Mouse (Mus musculus): ENCODE measurements at regions not wholly inside any gene's neighbourhood (a gene's known extent, or its start where the extent isn't known, plus 50 kb on each side); places are given as distances from the start of the nearest gene placed in this dataset.
"Not testable (repeated sequence)": the region's sequence is repeated elsewhere in the genome, so short reads cannot be mapped to it uniquely, and the experiment has no call there.

DNA sequence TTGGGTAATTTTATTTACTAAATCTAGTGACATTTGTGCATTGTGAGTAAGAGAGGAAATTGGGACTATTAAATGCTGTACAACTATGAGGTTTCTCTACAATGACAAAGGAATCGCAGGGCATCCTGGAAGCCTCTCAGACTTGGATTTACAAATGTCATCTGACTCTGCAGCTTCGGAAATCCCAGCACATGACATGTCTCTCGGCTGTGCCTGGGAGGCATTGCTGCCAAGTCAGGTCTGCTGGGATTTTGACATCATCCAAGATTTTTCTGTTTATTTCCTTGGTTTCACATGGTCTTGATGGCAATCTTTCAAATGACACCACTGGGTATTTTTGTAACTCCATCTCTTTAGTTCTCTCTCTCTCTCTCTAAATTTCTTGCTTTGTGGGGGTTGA, 99.4 kb upstream of the Hivep1 start:
- no peak overlapping the region for H3K4me3 ChIP-seq (replicated peaks; ENCODE audit: insufficient read depth, low read depth, low read length)
- H3K27ac ChIP-seq (ENCODE audit: insufficient read depth, low read length): no peak overlapping the region
- TF ChIP-seq CTCF (IDR thresholded peaks at IDR 0.05; ENCODE audit: borderline replicate concordance, insufficient read depth, low read depth, low read length): no peak
- TF ChIP-seq POLR2A (IDR thresholded peaks at IDR 0.05; ENCODE audit: borderline replicate concordance, insufficient read depth, low read length): no peak
- H3K27me3 ChIP-seq (ENCODE audit: control insufficient read depth, insufficient read depth, low read length): no peaks in the 10 kb centered on the region
- WGBS: 10% methylated on average over 3 of the region's 3 CpGs
- no peaks in the 10 kb centered on the region for H3K4me1 ChIP-seq (ENCODE audit: control insufficient read depth, insufficient read depth, low read length)
- no peak for DNase-seq

DNA sequence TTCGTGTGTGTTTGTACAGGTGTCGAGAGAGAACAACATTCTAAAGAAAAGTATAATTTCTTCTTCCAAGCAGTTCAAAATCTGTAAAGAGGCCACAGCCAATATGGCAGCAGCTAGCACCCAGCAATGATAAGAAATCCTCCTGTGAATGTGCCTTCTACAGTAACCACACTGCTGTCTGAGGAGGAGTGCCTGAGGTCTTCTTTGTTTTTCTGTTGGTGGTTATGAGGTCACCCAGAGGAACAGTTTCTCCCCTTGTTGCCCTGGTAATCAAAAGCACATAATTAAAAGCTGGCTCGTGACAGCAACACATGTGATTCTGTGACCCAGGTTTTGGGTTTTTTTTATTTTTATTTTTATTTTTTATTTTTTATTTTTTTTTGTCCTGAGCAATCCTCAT, 100.8 kb upstream of the Adtrp start:
- WGBS: 89% methylated on average over 3 of the region's 3 CpGs
- TF ChIP-seq POLR2A (IDR thresholded peaks at IDR 0.05; ENCODE audit: borderline replicate concordance, insufficient read depth, low read length): no peak
- TF ChIP-seq CTCF (IDR thresholded peaks at IDR 0.05; ENCODE audit: borderline replicate concordance, insufficient read depth, low read depth, low read length): no peak
- Histone ChIP-seq H3K27me3 (ENCODE audit: control insufficient read depth, insufficient read depth, low read length) (no peaks in the 10 kb centered on the region), H3K4me1 (ENCODE audit: control insufficient read depth, insufficient read depth, low read length) (no peaks in the 10 kb centered on the region), H3K27ac (ENCODE audit: insufficient read depth, low read length) (no peak overlapping the region), H3K4me3 (replicated peaks; ENCODE audit: insufficient read depth, low read depth, low read length) (no peak overlapping the region)
- DNase-seq: peak in 1 of 2 experiments; percentile 3

DNA sequence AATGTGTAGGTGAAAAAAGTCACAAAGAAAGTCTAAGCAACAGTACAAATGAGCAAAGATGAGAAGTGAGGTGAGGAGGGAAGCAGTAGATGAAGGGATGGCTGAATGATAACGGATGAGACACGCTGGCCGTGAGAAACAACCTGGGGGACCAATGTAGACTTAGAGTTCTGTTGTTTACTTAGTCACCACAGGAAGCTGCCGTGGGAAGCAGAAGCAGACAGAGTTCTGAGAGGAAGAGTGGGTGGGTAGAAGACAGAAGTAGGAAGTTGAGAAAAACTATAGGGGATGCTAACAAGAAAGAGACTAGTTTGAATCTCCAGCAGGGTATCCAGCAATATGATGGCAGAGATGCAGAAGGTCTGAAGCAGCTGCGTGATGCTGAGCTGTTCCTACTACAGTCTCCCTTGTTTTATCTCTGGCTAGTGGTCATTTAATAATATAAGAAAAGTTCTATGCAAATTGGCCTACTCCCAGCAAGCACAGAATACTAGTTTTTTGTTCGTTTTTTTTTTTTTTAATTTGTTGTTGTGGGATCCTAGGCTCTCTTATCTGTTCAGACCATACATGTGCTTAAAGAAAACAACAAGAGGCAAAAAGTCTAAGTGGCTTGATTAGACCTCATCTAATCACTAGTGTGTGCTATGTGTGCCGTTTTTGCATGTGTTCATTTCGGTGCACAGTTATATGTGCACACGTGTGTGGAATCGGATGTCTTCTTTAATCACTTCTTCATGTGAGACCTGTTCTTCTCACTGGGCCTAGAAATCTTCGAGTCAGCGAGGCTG, 85.0 kb upstream of the Adtrp start:
- Histone ChIP-seq H3K27me3 (ENCODE audit: control insufficient read depth, insufficient read depth, low read length) (no peaks in the 10 kb centered on the region), H3K27ac (ENCODE audit: insufficient read depth, low read length) (no peak overlapping the region), H3K4me1 (ENCODE audit: control insufficient read depth, insufficient read depth, low read length) (no peaks in the 10 kb centered on the region), H3K4me3 (replicated peaks; ENCODE audit: insufficient read depth, low read depth, low read length) (no peak overlapping the region)
- DNase-seq: no peak
- TF ChIP-seq POLR2A (IDR thresholded peaks at IDR 0.05; ENCODE audit: borderline replicate concordance, insufficient read depth, low read length): no peak
- no peak for TF ChIP-seq CTCF (IDR thresholded peaks at IDR 0.05; ENCODE audit: borderline replicate concordance, insufficient read depth, low read depth, low read length)
- WGBS: 82% methylated on average over 12 of the region's 12 CpGs

DNA sequence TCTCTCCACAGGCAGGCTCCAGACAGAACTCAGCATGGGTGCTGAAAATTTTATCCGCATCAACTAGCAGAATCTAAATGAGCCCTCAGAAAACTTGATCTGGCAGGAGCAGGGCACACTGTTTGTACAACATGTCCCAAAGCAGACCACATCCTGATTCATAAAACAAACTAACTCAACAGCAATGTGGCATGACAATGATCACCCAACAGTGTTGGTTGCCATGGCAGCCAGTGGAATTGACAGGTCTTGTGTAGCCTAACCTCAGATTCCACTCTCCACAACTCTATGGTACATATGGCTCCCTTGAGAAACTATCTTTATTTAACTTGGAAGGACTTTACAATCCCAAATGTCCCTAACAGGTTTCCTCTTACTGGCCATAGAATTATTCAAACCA, 82.3 kb upstream of the Adtrp start:
- H3K27me3 ChIP-seq (ENCODE audit: control insufficient read depth, insufficient read depth, low read length): no peaks in the 10 kb centered on the region
- H3K27ac ChIP-seq (ENCODE audit: insufficient read depth, low read length): no peak overlapping the region
- no peak for TF ChIP-seq CTCF (IDR thresholded peaks at IDR 0.05; ENCODE audit: borderline replicate concordance, insufficient read depth, low read depth, low read length)
- no peak for TF ChIP-seq POLR2A (IDR thresholded peaks at IDR 0.05; ENCODE audit: borderline replicate concordance, insufficient read depth, low read length)
- no peak overlapping the region for H3K4me3 ChIP-seq (replicated peaks; ENCODE audit: insufficient read depth, low read depth, low read length)
- WGBS: 18% methylated on average over 1 of the region's 1 CpGs
- no peaks in the 10 kb centered on the region for H3K4me1 ChIP-seq (ENCODE audit: control insufficient read depth, insufficient read depth, low read length)
- DNase-seq: no peak

DNA sequence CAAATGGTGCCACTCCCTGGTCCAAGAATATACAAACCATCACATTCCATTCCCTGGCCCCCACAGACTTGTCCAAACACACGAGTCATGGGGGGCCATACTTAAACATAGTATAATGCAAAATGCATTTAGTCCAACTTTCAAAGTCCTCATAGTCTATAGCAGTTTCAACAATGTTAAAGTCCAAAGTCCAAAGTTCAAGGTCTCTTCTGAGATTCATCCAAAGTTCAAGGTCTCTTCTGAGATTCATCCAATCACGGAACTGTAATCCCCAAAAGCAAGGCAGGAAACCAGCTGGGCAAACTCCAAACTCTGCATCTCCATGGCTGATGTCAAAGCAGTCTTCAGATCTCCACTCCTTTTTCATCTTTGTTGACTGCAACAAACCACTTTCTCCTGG, 78.4 kb upstream of the Adtrp start:
- DNase-seq; H3K4me3 ChIP-seq (replicated peaks; ENCODE audit: insufficient read depth, low read depth, low read length); H3K4me1 ChIP-seq (ENCODE audit: control insufficient read depth, insufficient read depth, low read length); H3K27ac ChIP-seq (ENCODE audit: insufficient read depth, low read length); H3K27me3 ChIP-seq (ENCODE audit: control insufficient read depth, insufficient read depth, low read length): not testable (repeated sequence)
- 86% methylated on average over 2 of the region's 2 CpGs for WGBS

DNA sequence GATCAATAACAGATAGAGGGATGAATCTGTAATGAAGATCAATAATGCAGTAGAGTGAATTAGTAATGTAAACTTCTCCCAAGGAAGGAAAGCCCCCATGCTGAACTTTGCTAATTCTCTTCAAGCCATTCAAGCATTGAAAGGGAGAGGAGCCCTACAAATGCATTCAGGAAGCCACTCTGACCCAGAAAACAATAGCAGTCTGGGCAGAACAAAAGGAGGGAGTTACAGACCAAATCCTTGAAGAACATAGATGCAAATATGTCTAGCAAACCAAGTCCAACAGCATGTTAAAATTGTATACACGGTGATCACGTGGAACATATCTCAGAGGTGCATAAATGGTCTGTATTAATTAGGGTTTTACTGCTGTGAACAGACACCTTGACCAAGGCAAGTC, 77.7 kb upstream of the Adtrp start:
- no peaks in the 10 kb centered on the region for H3K27me3 ChIP-seq (ENCODE audit: control insufficient read depth, insufficient read depth, low read length)
- 11% methylated on average over 2 of the region's 2 CpGs for WGBS
- no peak overlapping the region for H3K27ac ChIP-seq (ENCODE audit: insufficient read depth, low read length)
- no peak overlapping the region for H3K4me3 ChIP-seq (replicated peaks; ENCODE audit: insufficient read depth, low read depth, low read length)
- TF ChIP-seq CTCF (IDR thresholded peaks at IDR 0.05; ENCODE audit: borderline replicate concordance, insufficient read depth, low read depth, low read length): no peak
- TF ChIP-seq POLR2A (IDR thresholded peaks at IDR 0.05; ENCODE audit: borderline replicate concordance, insufficient read depth, low read length): no peak
- no peaks in the 10 kb centered on the region for H3K4me1 ChIP-seq (ENCODE audit: control insufficient read depth, insufficient read depth, low read length)
- DNase-seq: no peak

DNA sequence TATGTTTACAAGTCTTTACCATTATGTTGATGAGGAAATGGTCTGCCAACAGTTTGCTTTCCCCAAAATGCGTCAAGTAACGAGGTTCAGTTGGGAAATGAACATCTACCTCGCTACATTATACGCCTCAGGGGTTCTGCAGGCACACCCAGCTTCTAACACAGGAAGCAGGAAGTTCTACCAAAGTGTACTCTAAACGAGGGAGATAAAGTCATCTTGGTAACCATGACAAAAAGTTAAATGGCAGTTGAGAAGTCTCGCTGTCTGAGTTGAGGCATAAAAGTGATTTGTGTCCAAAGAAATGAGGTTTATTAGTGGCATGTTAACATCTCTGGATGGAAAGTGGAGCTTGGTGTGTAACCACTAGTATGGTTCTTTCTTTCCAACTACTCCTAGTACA, 73.7 kb upstream of the Adtrp start:
- Histone ChIP-seq H3K4me1 (ENCODE audit: control insufficient read depth, insufficient read depth, low read length) (no peaks in the 10 kb centered on the region), H3K27ac (ENCODE audit: insufficient read depth, low read length) (no peak overlapping the region), H3K4me3 (replicated peaks; ENCODE audit: insufficient read depth, low read depth, low read length) (no peak overlapping the region), H3K27me3 (ENCODE audit: control insufficient read depth, insufficient read depth, low read length) (no peaks in the 10 kb centered on the region)
- WGBS: 84% methylated on average over 6 of the region's 6 CpGs
- TF ChIP-seq POLR2A (IDR thresholded peaks at IDR 0.05; ENCODE audit: borderline replicate concordance, insufficient read depth, low read length): no peak
- no peak for TF ChIP-seq CTCF (IDR thresholded peaks at IDR 0.05; ENCODE audit: borderline replicate concordance, insufficient read depth, low read depth, low read length)
- DNase-seq: no peak

DNA sequence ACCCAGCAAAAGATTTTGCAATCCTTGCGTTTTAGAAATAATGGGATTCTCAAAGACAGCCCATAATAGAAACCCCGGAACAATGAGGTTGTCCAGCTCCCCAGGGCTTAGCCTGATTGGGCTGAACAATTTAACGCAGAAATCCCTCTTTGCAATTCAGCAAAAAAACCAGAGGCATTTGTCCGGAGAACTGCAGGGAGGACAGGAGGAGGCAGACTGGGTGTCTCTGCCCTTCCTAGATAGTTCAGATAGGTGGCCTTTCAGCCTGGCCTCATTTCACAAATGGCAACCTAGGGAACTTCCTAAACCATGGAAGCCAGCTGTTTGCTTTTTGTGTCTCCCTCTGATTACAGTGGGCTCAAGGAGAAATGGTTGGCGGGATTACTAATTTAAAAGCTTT, 71.0 kb upstream of the Adtrp start:
- WGBS: 29% methylated on average over 5 of the region's 5 CpGs
- no peak overlapping the region for H3K4me3 ChIP-seq (replicated peaks; ENCODE audit: insufficient read depth, low read depth, low read length)
- no peaks in the 10 kb centered on the region for H3K27me3 ChIP-seq (ENCODE audit: control insufficient read depth, insufficient read depth, low read length)
- no peak for TF ChIP-seq CTCF (IDR thresholded peaks at IDR 0.05; ENCODE audit: borderline replicate concordance, insufficient read depth, low read depth, low read length)
- no peak for TF ChIP-seq POLR2A (IDR thresholded peaks at IDR 0.05; ENCODE audit: borderline replicate concordance, insufficient read depth, low read length)
- no peak overlapping the region for H3K27ac ChIP-seq (ENCODE audit: insufficient read depth, low read length)
- no peaks in the 10 kb centered on the region for H3K4me1 ChIP-seq (ENCODE audit: control insufficient read depth, insufficient read depth, low read length)
- peak in 1 of 2 experiments; percentile 1 for DNase-seq

DNA sequence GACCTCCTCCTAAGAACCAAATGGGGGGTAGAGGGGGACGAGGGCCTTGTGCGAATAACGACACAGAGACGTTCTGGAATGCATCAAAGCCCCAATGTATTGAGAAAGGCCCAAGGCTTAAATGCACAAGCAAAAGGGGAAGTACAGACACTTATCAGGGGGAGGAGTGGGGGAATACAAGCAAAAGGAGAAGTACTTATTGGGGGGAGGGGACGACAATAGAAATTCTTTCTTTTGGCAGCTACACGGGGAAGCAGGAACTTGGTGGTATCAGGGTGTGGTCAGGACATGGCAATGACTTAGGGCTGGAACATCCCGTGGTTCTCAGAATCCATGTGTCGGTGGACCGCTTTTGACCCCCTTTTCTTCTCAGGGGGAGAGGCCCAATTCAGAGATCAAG, 68.3 kb upstream of the Adtrp start:
- H3K4me1 ChIP-seq (ENCODE audit: control insufficient read depth, insufficient read depth, low read length); DNase-seq; H3K27ac ChIP-seq (ENCODE audit: insufficient read depth, low read length); H3K4me3 ChIP-seq (replicated peaks; ENCODE audit: insufficient read depth, low read depth, low read length); H3K27me3 ChIP-seq (ENCODE audit: control insufficient read depth, insufficient read depth, low read length): not testable (repeated sequence)
- 90% methylated on average over 9 of the region's 9 CpGs for WGBS

Measured in cerebellum, adult 2 months (tissue).